Mouse (Mus musculus) embryonic facial prominence, embryonic 14.5 days (tissue): Measurements from ENCODE around the gene Wbp1. TPM values are rescaled to one million over a fixed set of nuclear protein-coding genes. Genes with fewer than 3 reads are reported as not detected.

Source experiments
- ATAC-seq: fragments of 200-750 bp; cut with Nextera tagmentation; 2 replicates; pipeline ENCODE4 v1.8.0; 2017; ENCODE audit warnings: low read depth, moderate number of reproducible peaks, moderate TSS enrichment
- DNase-seq: peaks from one replicate; pipeline ENCODE4 v3.0.0-alpha.2; 2015; ENCODE audit warnings: low spot score
- H3K27ac ChIP-seq: fragments of 300-500 bp; sonication (generic); replicated peaks from 2 replicates; pipeline ENCODE4 v1.5.1; 2014; ENCODE audit warnings: low read depth, mild to moderate bottlenecking, low read length, moderate library complexity
- H3K27me3 ChIP-seq: fragments of 300-500 bp; sonication (generic); replicated peaks from 2 replicates; pipeline ENCODE4 v1.6.1; 2014; ENCODE audit warnings: low read length; ENCODE audit not compliant: control insufficient read depth, insufficient read depth
- H3K36me3 ChIP-seq: fragments of 300-500 bp; sonication (generic); 2 replicates; pipeline ENCODE4 v1.6.1; 2014; ENCODE audit warnings: low read length, mixed read lengths; ENCODE audit not compliant: control insufficient read depth, insufficient read depth
- H3K4me1 ChIP-seq: fragments of 300-500 bp; sonication (generic); 2 replicates; pipeline ENCODE4 v1.6.1; 2014; ENCODE audit warnings: antibody characterized with exemption, low read length; ENCODE audit not compliant: control insufficient read depth, insufficient read depth
- H3K4me2 ChIP-seq: fragments of 300-500 bp; sonication (generic); 2 replicates; pipeline ENCODE4 v1.6.1; 2014; ENCODE audit warnings: low read depth, mild to moderate bottlenecking, low read length, moderate library complexity, mixed read lengths
- H3K4me3 ChIP-seq: fragments of 300-500 bp; sonication (generic); 2 replicates; pipeline ENCODE4 v1.5.1; 2014; ENCODE audit warnings: low read depth, mild to moderate bottlenecking, low read length
- H3K9ac ChIP-seq: fragments of 300-500 bp; sonication (generic); 2 replicates; pipeline ENCODE4 v1.6.1; 2014; ENCODE audit warnings: low read depth, mild to moderate bottlenecking, low read length, moderate library complexity, mixed read lengths
- H3K9me3 ChIP-seq: fragments of 300-500 bp; sonication (generic); 2 replicates; pipeline ENCODE4 v1.6.1; 2016; ENCODE audit warnings: low read length; ENCODE audit not compliant: control insufficient read depth
- WGBS: fragments of 180-500 bp; shearing (Covaris S2); extraction: QIAGEN DNeasy Blood & Tissue Kit; methylation state at CpG from one replicate; pipeline ENCODE4 v1.1.7; 2014; 5-methylcytosine and 5-hydroxymethylcytosine counted together
- microRNA counts: library from miRNA; unstranded; fragments of <30 nt; microRNA quantifications from one replicate; lab custom pipeline; 2017
- microRNA-seq: library from miRNA; unstranded; fragments of <30 nt; microRNA quantifications from one replicate; pipeline ENCODE4, GENCODE M21; 2016; ENCODE audit warnings: borderline number of aligned reads
- polyA plus RNA-seq: library from polyadenylated mRNA; unstranded; fragments of >200 nt; fragmentation: Nextera tagmentation; extraction: Ambion mirVana; gene quantifications from 2 replicates; pipeline ENCODE4 v1.2.1, GENCODE M21; 2014

The Wbp1 gene
- polyA plus RNA-seq, 1 experiment from 2014 or later: 61.8 TPM

GRCm38 (mm10) chr6:83071220-83071619 is 50.1 kb downstream of the Wbp1 start:
- Histone ChIP-seq H3K4me1 (peaks cover 5% of the 10 kb centered on the region), H3K27ac (no peak overlapping the region), H3K27me3 (peaks cover 95% of the 10 kb centered on the region), H3K4me3 (peak overlapping the region; percentile 25), H3K4me2 (peak overlapping the region; percentile 20; the same call in 1 of the 2 replicates), H3K9me3 (no peaks in the 10 kb centered on the region), H3K36me3 (no peaks in the 10 kb centered on the region), H3K9ac (no peak overlapping the region)
- WGBS: 0% methylated on average over 14 of the region's 24 CpGs
- DNase-seq (no peak), ATAC-seq (peak; percentile 41; the same call in 1 of the 2 replicates)

GRCm38 (mm10) chr6:83070311-83071219 is 50.8 kb downstream of the Wbp1 start:
- peaks cover 5% of the 10 kb centered on the region for H3K4me1 ChIP-seq
- H3K4me2 ChIP-seq: peak overlapping the region; percentile 42
- DNase-seq (no peak), ATAC-seq (no peak)
- 2% methylated on average over 37 of the region's 58 CpGs for WGBS
- peaks cover 96% of the 10 kb centered on the region for H3K27me3 ChIP-seq
- no peaks in the 10 kb centered on the region for H3K36me3 ChIP-seq
- H3K9me3 ChIP-seq: no peaks in the 10 kb centered on the region
- peak overlapping the region; percentile 25 for H3K4me3 ChIP-seq
- H3K9ac ChIP-seq: 0 out of 2 replicates have a peak overlapping the region, but pooled peaks have one; percentile 1
- no peak overlapping the region for H3K27ac ChIP-seq

GRCm38 (mm10) chr6:83070247-83070310 is 51.3 kb downstream of the Wbp1 start, which contains the start of gene Tlx2:
TSS of gene Tlx2 (minus strand) at chr6:83070293.
- peaks cover 5% of the 10 kb centered on the region for H3K4me1 ChIP-seq
- ATAC-seq (no peak), DNase-seq (no peak)
- peak within 1 kb of the TSS; percentile 25 for H3K4me3 ChIP-seq
- peak within 1 kb of the TSS; percentile 42 for H3K4me2 ChIP-seq
- no peak within 1 kb of the TSS for H3K27ac ChIP-seq
- H3K27me3 ChIP-seq: peaks cover 96% of the 10 kb centered on the region
- H3K9me3 ChIP-seq: no peaks in the 10 kb centered on the region
- H3K9ac ChIP-seq: peak within 1 kb of the TSS; percentile 1; the same call in 1 of the 2 replicates
- WGBS: 0% methylated on average over 3 of the region's 10 CpGs
- no peaks in the 10 kb centered on the region for H3K36me3 ChIP-seq

- Histone ChIP-seq H3K4me2 (peak overlapping the region; percentile 42), H3K27ac (no peak overlapping the region), H3K4me3 (peak overlapping the region; percentile 25), H3K9me3 (no peaks in the 10 kb centered on the region), H3K9ac (peak overlapping the region; percentile 1; the same call in 1 of the 2 replicates), H3K4me1 (peaks cover 5% of the 10 kb centered on the region), H3K27me3 (peaks cover 97% of the 10 kb centered on the region), H3K36me3 (no peaks in the 10 kb centered on the region)
- 1% methylated on average over 37 of the region's 69 CpGs for WGBS
- DNase-seq (no peak), ATAC-seq (no peak; the same call in 1 of the 2 replicates)
Measured at GRCm38 (mm10) chr6:83069488-83070246, 51.7 kb downstream of the Wbp1 start.

MicroRNAs within 50 kb of the gene (microRNA counts, 519-probe panel; counts per million panel counts)
- microRNA mmu-miR-3470a+mmu-miR-3470b (lab: Ali Mortazavi, UCI): 1,561 counts per million, percentile 7 among the panel's probes with 10 or more counts

Small RNAs within 50 kb of the gene (microRNA-seq; reads per million reads assigned to microRNA genes)
- gene Mir3470a: not detected

Other genes starting within 250 kb of the Wbp1 start
- gene Sema4f, start 181.8 kb downstream of the Wbp1 start, polyA plus RNA-seq: 2.1 and 3.5 TPM in 2 replicates
- gene M1ap, start 174.7 kb downstream of the Wbp1 start, polyA plus RNA-seq: 0.28 and 0.65 TPM in 2 replicates
- 6.7 and 8.7 TPM in 2 replicates for gene Dok1, start 88.1 kb downstream of the Wbp1 start, polyA plus RNA-seq
- gene Loxl3, start 87.4 kb downstream of the Wbp1 start, polyA plus RNA-seq: 19.7 and 21.4 TPM in 2 replicates
- gene Aup1, start 67.0 kb downstream of the Wbp1 start, polyA plus RNA-seq: 118 and 121 TPM in 2 replicates
- 43.0 and 46.3 TPM in 2 replicates for gene Htra2, start 66.3 kb downstream of the Wbp1 start, polyA plus RNA-seq
- 0.65 and 0.67 TPM in 2 replicates for gene Dqx1, start 63.7 kb downstream of the Wbp1 start, polyA plus RNA-seq
- 2.9 and 3.4 TPM in 2 replicates for gene Tlx2, start 51.3 kb downstream of the Wbp1 start, polyA plus RNA-seq
- gene Pcgf1, start 43.7 kb downstream of the Wbp1 start, polyA plus RNA-seq: 22.6 and 25.8 TPM in 2 replicates
- gene Lbx2, start 35.2 kb downstream of the Wbp1 start, polyA plus RNA-seq: 0.71 and 0.87 TPM in 2 replicates
- gene Ccdc142, start 20.0 kb downstream of the Wbp1 start, polyA plus RNA-seq: 1.3 and 3.4 TPM in 2 replicates
- 2.1 TPM in 2 replicates for gene Gm42688, start 19.9 kb downstream of the Wbp1 start, polyA plus RNA-seq
- gene Mrpl53, start 12.5 kb downstream of the Wbp1 start, polyA plus RNA-seq: 136 and 145 TPM in 2 replicates
- 48.7 and 49.3 TPM in 2 replicates for gene Mogs, start 6.1 kb downstream of the Wbp1 start, polyA plus RNA-seq
- 13.6 and 14.1 TPM in 2 replicates for gene Ino80b, start 3.9 kb upstream of the Wbp1 start, polyA plus RNA-seq
- 25.8 and 30.4 TPM in 2 replicates for gene Rtkn, start 13.9 kb upstream of the Wbp1 start, polyA plus RNA-seq
- gene Wdr54, start 34.8 kb upstream of the Wbp1 start, polyA plus RNA-seq: 5.8 and 7.0 TPM in 2 replicates
- 3.1 and 6.3 TPM in 2 replicates for gene 1700003E16Rik, start 34.8 kb upstream of the Wbp1 start, polyA plus RNA-seq
- gene Dctn1, start 44.4 kb upstream of the Wbp1 start, polyA plus RNA-seq: 84.5 and 101 TPM in 2 replicates
- 0.47 and 0.57 TPM in 2 replicates for gene Slc4a5, start 98.3 kb upstream of the Wbp1 start, polyA plus RNA-seq
- gene Mthfd2, start 204.3 kb upstream of the Wbp1 start, polyA plus RNA-seq: 34.6 and 40.8 TPM in 2 replicates
- gene Mob1a, start 204.5 kb upstream of the Wbp1 start, polyA plus RNA-seq: 80.3 and 80.7 TPM in 2 replicates
- gene Bola3, start 227.6 kb upstream of the Wbp1 start, polyA plus RNA-seq: 135 and 154 TPM in 2 replicates